Mouse (Mus musculus) myocyte (in vitro differentiated cells): Measurements from ENCODE around the gene Baiap2l2. TPM values are rescaled to one million over a fixed set of nuclear protein-coding genes. Genes with fewer than 3 reads are reported as not detected.

Experiments used
- H3K27me3 ChIP-seq: one replicate; pipeline ENCODE4 v1.6.1; 2011; ENCODE audit not compliant: control insufficient read depth, insufficient read depth, insufficient read length
- H3K36me3 ChIP-seq: one replicate; pipeline ENCODE4 v1.6.1; 2011; ENCODE audit not compliant: control insufficient read depth, insufficient read depth
- H3K4me2 ChIP-seq: one replicate; pipeline ENCODE4 v1.6.1; 2011; ENCODE audit warnings: low read depth, control low read depth
- H3K4me3 ChIP-seq: one replicate; pipeline ENCODE4 v1.5.1; 2011; ENCODE audit warnings: mild to moderate bottlenecking, control low read depth, moderate library complexity
- H3K79me2 ChIP-seq: one replicate; pipeline ENCODE4 v1.6.1; 2011; ENCODE audit not compliant: control insufficient read depth, insufficient read depth
- H3ac ChIP-seq: one replicate; pipeline ENCODE4 v1.6.1; 2011; ENCODE audit not compliant: control insufficient read depth, insufficient read length
- CEBPB ChIP-seq: IDR thresholded peaks from 2 replicates; pipeline ENCODE4 v1.6.1; 2011; ENCODE audit warnings: mild to moderate bottlenecking, moderate library complexity; ENCODE audit not compliant: poor library complexity, insufficient read depth, severe bottlenecking
- E2F4 ChIP-seq: IDR thresholded peaks from one replicate; pipeline ENCODE4 v1.6.1; 2011; ENCODE audit warnings: mild to moderate bottlenecking, control low read depth, moderate library complexity; ENCODE audit not compliant: insufficient read depth
- MAX ChIP-seq: IDR thresholded peaks from one replicate; pipeline ENCODE4 v1.6.1; 2011; ENCODE audit warnings: low read depth, mild to moderate bottlenecking, control low read depth
- MYOD1 ChIP-seq, 3 experiments: IDR thresholded peaks; one replicate each; pipeline ENCODE4 v1.6.1; 2011; ENCODE audit warnings: control low read depth in 2 of 3, low read depth in 2 of 3, mild to moderate bottlenecking in 2 of 3, moderate library complexity in 1 of 3; ENCODE audit not compliant: insufficient read length in 2 of 3, control insufficient read depth in 1 of 3
- MYOG ChIP-seq, 3 experiments: IDR thresholded peaks; one replicate each; pipeline ENCODE4 v1.6.1; 2011; ENCODE audit warnings: control low read depth in 2 of 3, low read depth in 2 of 3, mild to moderate bottlenecking in 2 of 3; ENCODE audit not compliant: insufficient read length in 2 of 3, control insufficient read depth in 1 of 3, insufficient read depth in 1 of 3
- POLR2A ChIP-seq: IDR thresholded peaks from one replicate; pipeline ENCODE4 v1.6.1; 2011; ENCODE audit warnings: low read depth, mild to moderate bottlenecking, control low read depth, moderate library complexity; ENCODE audit not compliant: insufficient read length
- POLR2AphosphoS2 ChIP-seq: IDR thresholded peaks from one replicate; pipeline ENCODE4 v1.6.1; 2011; ENCODE audit warnings: low read depth, control low read depth; ENCODE audit not compliant: insufficient read length
- REST ChIP-seq: IDR thresholded peaks from one replicate; pipeline ENCODE4 v1.6.1; 2011; ENCODE audit warnings: mild to moderate bottlenecking, control low read depth, moderate library complexity; ENCODE audit not compliant: insufficient read depth, insufficient read length
- SRF ChIP-seq: IDR thresholded peaks from one replicate; pipeline ENCODE4 v1.6.1; 2011; ENCODE audit warnings: low read depth; ENCODE audit not compliant: control insufficient read depth, insufficient read length
- TCF12 ChIP-seq: IDR thresholded peaks from one replicate; pipeline ENCODE4 v1.6.1; 2011; ENCODE audit warnings: mild to moderate bottlenecking, control low read depth; ENCODE audit not compliant: poor library complexity, insufficient read depth, severe bottlenecking
- TCF3 ChIP-seq: IDR thresholded peaks from one replicate; pipeline ENCODE4 v1.6.1; 2011; ENCODE audit warnings: low read depth, control low read depth; ENCODE audit not compliant: insufficient read length
- USF1 ChIP-seq: IDR thresholded peaks from one replicate; pipeline ENCODE4 v1.6.1; 2011; ENCODE audit warnings: low read depth, mild to moderate bottlenecking, control low read depth, moderate library complexity
- polyA plus RNA-seq: library from polyadenylated mRNA; unstranded; fragments of >200 nt; fragmentation: generic; extraction: Trizol; gene quantifications from one replicate; pipeline ENCODE4 v1.2.1, GENCODE M21; 2012; ENCODE audit warnings: missing spikeins

The Baiap2l2 gene
- polyA plus RNA-seq, 1 experiment, result 1.7 TPM

GRCm38 (mm10) chr15:79325742-79326141 lies 40.4 kb upstream of the Baiap2l2 start:
- Histone ChIP-seq H3K4me2 (peak overlapping the region; percentile 96), H3K4me3 (no peak overlapping the region), H3K36me3 (no peaks in the 10 kb centered on the region), H3K79me2 (peaks cover 10% of the 10 kb centered on the region), H3ac (no peak overlapping the region), H3K27me3 (no peaks in the 10 kb centered on the region)
- TF ChIP-seq E2F4, result no peak
- no peak for TF ChIP-seq USF1
- no peak for TF ChIP-seq MAX
- no peak for TF ChIP-seq POLR2AphosphoS2
- TF ChIP-seq MYOG (IDR thresholded peaks at IDR 0.05; ENCODE audit: control insufficient read depth in 1 of 3, insufficient read depth in 1 of 3, insufficient read length in 2 of 3, low read depth in 2 of 3), result no peak
- TF ChIP-seq REST, result no peak
- no peak for TF ChIP-seq SRF
- no peak for TF ChIP-seq POLR2A
- TF ChIP-seq MYOD1 (IDR thresholded peaks at IDR 0.05; ENCODE audit: control insufficient read depth in 1 of 3, insufficient read length in 2 of 3, low read depth in 2 of 3), result no peak

DNA sequence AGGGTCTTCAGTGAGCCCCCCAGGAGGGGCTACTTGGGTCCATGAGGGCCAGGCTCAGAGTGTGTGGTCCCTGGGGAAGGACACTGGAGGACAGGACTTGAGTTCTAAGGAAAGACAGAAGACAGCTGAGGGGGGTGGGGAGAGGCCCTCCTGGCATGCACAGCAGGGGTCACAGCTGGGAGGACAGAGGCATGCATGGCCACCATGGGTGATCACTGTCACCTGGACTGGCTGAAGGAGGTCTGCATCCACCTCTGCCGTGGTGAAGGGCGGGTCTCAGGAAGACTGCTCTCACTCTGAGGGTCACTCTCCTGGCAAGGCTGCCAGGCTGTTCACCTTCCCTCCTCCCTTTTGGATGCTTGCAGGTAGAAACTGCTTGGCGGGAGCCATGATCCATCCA lies 39.0 kb upstream of the Baiap2l2 start:
- Histone ChIP-seq H3K4me3 (no peak overlapping the region), H3K36me3 (no peaks in the 10 kb centered on the region), H3ac (no peak overlapping the region), H3K27me3 (no peaks in the 10 kb centered on the region), H3K79me2 (peaks cover 10% of the 10 kb centered on the region), H3K4me2 (peak overlapping the region; percentile 1)
- peak in 2 of 3 experiments; percentile 16 to 83 for TF ChIP-seq MYOG (IDR thresholded peaks at IDR 0.05; ENCODE audit: control insufficient read depth in 1 of 3, insufficient read depth in 1 of 3, insufficient read length in 2 of 3, low read depth in 2 of 3)
- TF ChIP-seq MYOD1 (IDR thresholded peaks at IDR 0.05; ENCODE audit: control insufficient read depth in 1 of 3, insufficient read length in 2 of 3, low read depth in 2 of 3), result peak in 2 of 3 experiments; percentile 0 to 36
- TF ChIP-seq SRF, result no peak

- Histone ChIP-seq H3K79me2 (peaks cover 10% of the 10 kb centered on the region), H3ac (no peak overlapping the region), H3K4me2 (peak overlapping the region; percentile 1), H3K4me3 (no peak overlapping the region), H3K27me3 (no peaks in the 10 kb centered on the region), H3K36me3 (no peaks in the 10 kb centered on the region)
- peak in 1 of 3 experiments; percentile 39 for TF ChIP-seq MYOG (IDR thresholded peaks at IDR 0.05; ENCODE audit: control insufficient read depth in 1 of 3, insufficient read depth in 1 of 3, insufficient read length in 2 of 3, low read depth in 2 of 3)
- TF ChIP-seq TCF3, result no peak
- TF ChIP-seq POLR2A, result no peak
- no peak for TF ChIP-seq E2F4
- no peak for TF ChIP-seq CEBPB
These were observed 38.4 kb upstream of the Baiap2l2 start for GRCm38 (mm10) chr15:79323791-79324155.

DNA sequence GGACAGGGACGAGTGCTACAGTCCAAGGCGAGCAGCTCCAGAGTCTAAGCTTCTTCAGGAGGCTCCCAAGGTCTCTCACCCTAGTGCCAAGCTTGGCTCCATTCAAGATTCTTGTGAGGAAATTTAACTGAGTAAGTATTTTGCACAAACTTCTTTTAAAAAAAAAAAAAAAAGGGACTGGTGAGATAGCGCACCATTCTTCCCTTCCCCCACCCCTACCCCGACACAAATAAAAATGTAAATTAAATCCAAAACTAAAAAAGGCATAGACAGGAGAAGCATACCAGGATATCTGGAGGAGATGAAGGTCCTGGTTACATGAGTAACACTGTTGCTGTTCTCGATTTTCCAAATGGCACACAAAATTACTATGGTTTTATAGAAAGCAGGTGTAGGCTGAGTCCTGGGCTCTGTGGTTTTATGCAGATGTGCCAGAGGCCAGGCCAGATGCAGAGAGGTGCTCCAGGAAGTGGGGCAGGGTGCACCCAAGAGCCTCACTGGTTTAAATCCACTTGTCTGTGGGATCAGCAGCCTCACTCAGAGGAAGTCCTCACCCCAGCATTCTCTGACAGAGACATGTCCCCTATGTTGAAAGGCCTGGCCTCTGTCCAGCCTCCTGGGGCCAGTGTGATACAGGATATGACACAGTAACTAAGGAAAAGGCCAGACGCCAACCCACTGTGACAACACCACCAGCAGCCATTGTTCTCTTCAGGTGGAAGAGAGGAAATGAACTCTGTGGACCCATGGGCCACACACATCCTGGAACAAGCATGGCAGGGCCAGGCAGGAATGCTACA lies 37.9 kb upstream of the Baiap2l2 start:
- TF ChIP-seq SRF, result no peak
- no peak for TF ChIP-seq MAX
- no peak for TF ChIP-seq POLR2A
- TF ChIP-seq USF1, result no peak
- TF ChIP-seq E2F4, result no peak
- TF ChIP-seq POLR2AphosphoS2, result no peak
- no peak for TF ChIP-seq TCF3
- no peak for TF ChIP-seq REST
- TF ChIP-seq MYOD1 (IDR thresholded peaks at IDR 0.05; ENCODE audit: control insufficient read depth in 1 of 3, insufficient read length in 2 of 3, low read depth in 2 of 3), result no peak
- no peak for TF ChIP-seq CEBPB
- no peak for TF ChIP-seq MYOG (IDR thresholded peaks at IDR 0.05; ENCODE audit: control insufficient read depth in 1 of 3, insufficient read depth in 1 of 3, insufficient read length in 2 of 3, low read depth in 2 of 3)
- no peak for TF ChIP-seq TCF12
- Histone ChIP-seq H3K79me2 (peaks cover 10% of the 10 kb centered on the region), H3K4me3 (no peak overlapping the region), H3K4me2 (peak overlapping the region; percentile 1), H3ac (no peak overlapping the region), H3K36me3 (no peaks in the 10 kb centered on the region), H3K27me3 (no peaks in the 10 kb centered on the region)

GRCm38 (mm10) chr15:79322281-79322990 lies 37.1 kb upstream of the Baiap2l2 start:
- no peak for TF ChIP-seq TCF12
- TF ChIP-seq MYOG (IDR thresholded peaks at IDR 0.05; ENCODE audit: control insufficient read depth in 1 of 3, insufficient read depth in 1 of 3, insufficient read length in 2 of 3, low read depth in 2 of 3), result no peak
- no peak for TF ChIP-seq REST
- TF ChIP-seq TCF3, result no peak
- TF ChIP-seq MAX, result no peak
- no peak for TF ChIP-seq E2F4
- TF ChIP-seq CEBPB, result no peak
- no peak for TF ChIP-seq SRF
- no peak for TF ChIP-seq POLR2A
- TF ChIP-seq MYOD1 (IDR thresholded peaks at IDR 0.05; ENCODE audit: control insufficient read depth in 1 of 3, insufficient read length in 2 of 3, low read depth in 2 of 3), result no peak
- no peak for TF ChIP-seq POLR2AphosphoS2
- TF ChIP-seq USF1, result no peak
- Histone ChIP-seq H3K36me3 (no peaks in the 10 kb centered on the region), H3K4me3 (no peak overlapping the region), H3ac (no peak overlapping the region), H3K79me2 (peaks cover 10% of the 10 kb centered on the region), H3K27me3 (no peaks in the 10 kb centered on the region), H3K4me2 (no peak overlapping the region)
